Mouse (Mus musculus) kidney, embryonic 16.5 days (tissue): ENCODE data around the gene Etfa. TPM values are rescaled to one million over a fixed set of nuclear protein-coding genes. Genes with fewer than 3 reads are reported as not detected.

Experiments used
- ATAC-seq: fragments of 200-750 bp; cut with Nextera tagmentation; 2 replicates; pipeline ENCODE4 v1.8.0; 2017; ENCODE audit warnings: moderate TSS enrichment; ENCODE audit not compliant: low FRiP score, low TSS enrichment
- H3K27ac ChIP-seq: fragments of 300-500 bp; sonication (generic); 2 replicates; pipeline ENCODE4 v1.5.1; 2014; ENCODE audit warnings: low read length
- H3K27me3 ChIP-seq: fragments of 300-500 bp; sonication (generic); 2 replicates; pipeline ENCODE4 v1.6.1; 2014; ENCODE audit warnings: low read length, control low read depth, mixed read lengths; ENCODE audit not compliant: insufficient read depth
- H3K36me3 ChIP-seq: fragments of 300-500 bp; sonication (generic); 2 replicates; pipeline ENCODE4 v1.6.1; 2014; ENCODE audit warnings: low read length, control low read depth, mixed read lengths; ENCODE audit not compliant: insufficient read depth
- H3K4me1 ChIP-seq: fragments of 300-500 bp; sonication (generic); 2 replicates; pipeline ENCODE4 v1.6.1; 2014; ENCODE audit warnings: low read length, control low read depth, mixed read lengths; ENCODE audit not compliant: insufficient read depth
- H3K4me2 ChIP-seq: fragments of 300-500 bp; sonication (generic); replicated peaks from 2 replicates; pipeline ENCODE4 v1.6.1; 2014; ENCODE audit warnings: low read depth, low read length
- H3K4me3 ChIP-seq: fragments of 300-500 bp; sonication (generic); 2 replicates; pipeline ENCODE4 v1.5.1; 2014; ENCODE audit warnings: mild to moderate bottlenecking, low read length
- H3K9ac ChIP-seq: fragments of 300-500 bp; sonication (generic); replicated peaks from 2 replicates; pipeline ENCODE4 v1.6.1; 2014; ENCODE audit warnings: low read length
- H3K9me3 ChIP-seq: fragments of 300-500 bp; sonication (generic); 2 replicates; pipeline ENCODE4 v1.6.1; 2016; ENCODE audit warnings: low read length, control low read depth
- WGBS: fragments of 180-500 bp; shearing (Covaris S2); extraction: QIAGEN DNeasy Blood & Tissue Kit; methylation state at CpG from one replicate; pipeline ENCODE4 v1.1.7; 2014; 5-methylcytosine and 5-hydroxymethylcytosine counted together
- polyA plus RNA-seq: library from polyadenylated mRNA; unstranded; fragments of >200 nt; fragmentation: Nextera tagmentation; extraction: Ambion mirVana; gene quantifications from 2 replicates; pipeline ENCODE4 v1.2.1, GENCODE M21; 2015

Etfa gene
- polyA plus RNA-seq, 1 experiment from 2014 or later = 242 TPM

DNA sequence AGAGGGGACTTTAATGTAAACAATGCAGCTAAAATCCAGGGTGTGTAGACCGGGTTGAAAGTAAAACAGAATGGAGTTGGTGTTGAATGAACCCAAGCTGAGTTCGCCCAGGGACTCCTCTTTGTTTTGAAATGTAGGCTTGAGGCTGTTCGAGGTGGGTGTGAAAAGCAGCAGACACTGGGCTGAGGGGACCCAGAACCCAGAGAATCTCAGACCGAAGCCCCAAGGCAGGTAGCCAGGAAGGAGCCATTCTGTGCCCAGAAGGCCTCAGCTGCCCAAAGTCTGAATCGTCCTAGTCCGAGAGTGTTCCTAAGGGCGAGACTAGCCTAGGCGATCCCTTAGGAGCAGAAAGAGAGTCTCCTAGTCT lies 31.3 kb upstream of the Etfa start:
- Histone ChIP-seq H3K4me1 (peaks cover 42% of the 10 kb centered on the region), H3K27ac (no peak overlapping the region), H3K4me3 (no peak overlapping the region; the same call in 1 of the 2 replicates), H3K9ac (no peak overlapping the region), H3K27me3 (peaks cover 96% of the 10 kb centered on the region), H3K36me3 (no peaks in the 10 kb centered on the region), H3K9me3 (no peaks in the 10 kb centered on the region), H3K4me2 (no peak overlapping the region)
- 12% methylated on average over 8 of the region's 8 CpGs for WGBS
- ATAC-seq = no peak

GRCm38 (mm10) chr9:55542366-55543325 lies 30.6 kb upstream of the Etfa start:
- 2% methylated on average over 57 of the region's 59 CpGs for WGBS
- H3K4me1 ChIP-seq = peaks cover 42% of the 10 kb centered on the region
- ATAC-seq = no peak

GRCm38 (mm10) chr9:55541681-55542365 lies 29.8 kb upstream of the Etfa start:
- WGBS = under 1% methylated on average over 56 of the region's 59 CpGs
- H3K36me3 ChIP-seq = no peaks in the 10 kb centered on the region
- H3K9ac ChIP-seq = no peak overlapping the region
- H3K27ac ChIP-seq = no peak overlapping the region
- H3K4me1 ChIP-seq = peaks cover 42% of the 10 kb centered on the region
- no peaks in the 10 kb centered on the region for H3K9me3 ChIP-seq
- peak overlapping the region; percentile 19 for H3K4me3 ChIP-seq
- no peak for ATAC-seq
- peaks cover 95% of the 10 kb centered on the region for H3K27me3 ChIP-seq
- H3K4me2 ChIP-seq = peak overlapping the region; percentile 62

More at GRCm38 (mm10) chr9:55542366-55543325, 30.6 kb upstream of the Etfa start:
- Histone ChIP-seq H3K4me2 (peak overlapping the region; percentile 62), H3K9ac (no peak overlapping the region), H3K9me3 (no peaks in the 10 kb centered on the region), H3K27me3 (peaks cover 95% of the 10 kb centered on the region), H3K4me3 (peak overlapping the region; percentile 19), H3K36me3 (no peaks in the 10 kb centered on the region), H3K27ac (no peak overlapping the region)

DNA sequence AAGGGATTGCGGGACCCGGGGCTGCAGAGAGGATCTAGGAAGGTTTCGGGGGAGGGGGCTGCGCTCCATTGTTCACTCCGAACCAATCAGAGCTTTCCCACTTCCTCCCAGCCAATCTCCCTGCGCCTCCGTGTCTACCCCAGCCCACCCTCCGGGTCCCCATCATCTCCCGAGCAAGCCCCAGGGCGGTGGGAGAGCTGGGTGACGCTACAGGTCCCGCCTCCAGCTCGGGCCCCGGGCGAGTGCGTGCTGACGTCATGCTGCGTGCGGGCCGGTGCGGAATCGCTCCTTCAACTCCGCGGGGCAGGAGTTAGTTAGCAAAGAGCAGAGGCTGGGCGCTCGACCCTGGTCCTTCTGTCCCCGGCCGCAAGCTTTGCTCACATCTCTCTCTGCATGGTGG lies 28.8 kb upstream of the Etfa start:
- no peak overlapping the region for H3K27ac ChIP-seq
- H3K9me3 ChIP-seq = no peaks in the 10 kb centered on the region
- peaks cover 95% of the 10 kb centered on the region for H3K27me3 ChIP-seq
- peak overlapping the region; percentile 62 for H3K4me2 ChIP-seq
- no peaks in the 10 kb centered on the region for H3K36me3 ChIP-seq
- H3K4me1 ChIP-seq = peaks cover 34% of the 10 kb centered on the region
- ATAC-seq = peak; percentile 75
- no peak overlapping the region for H3K9ac ChIP-seq
- WGBS = 0% methylated on average over 27 of the region's 28 CpGs
- H3K4me3 ChIP-seq = peak overlapping the region; percentile 50

DNA sequence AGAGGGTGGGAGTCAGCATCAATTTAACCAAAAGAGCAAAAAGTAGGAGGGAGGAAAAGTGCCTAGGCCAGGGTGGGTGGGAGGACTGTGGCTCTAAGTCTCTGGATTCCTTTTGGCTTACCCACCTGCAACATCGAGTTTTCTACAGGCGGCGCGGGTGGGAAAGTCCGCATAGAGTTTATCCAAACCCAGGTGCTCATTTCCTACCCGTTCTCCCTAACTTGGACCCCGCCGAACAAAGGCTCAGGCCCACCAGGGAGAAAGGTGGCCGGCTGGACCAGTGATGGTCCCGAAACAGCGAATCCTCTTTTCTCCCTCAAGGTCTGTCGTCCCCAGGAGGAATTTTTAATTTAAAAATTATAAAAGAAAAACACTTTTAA lies 28.3 kb upstream of the Etfa start:
- Histone ChIP-seq H3K9ac (no peak overlapping the region), H3K9me3 (no peaks in the 10 kb centered on the region), H3K27ac (no peak overlapping the region), H3K27me3 (peaks cover 92% of the 10 kb centered on the region), H3K4me1 (peaks cover 30% of the 10 kb centered on the region), H3K4me2 (peak overlapping the region; percentile 62), H3K4me3 (peak overlapping the region; percentile 50), H3K36me3 (no peaks in the 10 kb centered on the region)
- under 1% methylated on average over 12 of the region's 12 CpGs for WGBS
- no peak for ATAC-seq

DNA sequence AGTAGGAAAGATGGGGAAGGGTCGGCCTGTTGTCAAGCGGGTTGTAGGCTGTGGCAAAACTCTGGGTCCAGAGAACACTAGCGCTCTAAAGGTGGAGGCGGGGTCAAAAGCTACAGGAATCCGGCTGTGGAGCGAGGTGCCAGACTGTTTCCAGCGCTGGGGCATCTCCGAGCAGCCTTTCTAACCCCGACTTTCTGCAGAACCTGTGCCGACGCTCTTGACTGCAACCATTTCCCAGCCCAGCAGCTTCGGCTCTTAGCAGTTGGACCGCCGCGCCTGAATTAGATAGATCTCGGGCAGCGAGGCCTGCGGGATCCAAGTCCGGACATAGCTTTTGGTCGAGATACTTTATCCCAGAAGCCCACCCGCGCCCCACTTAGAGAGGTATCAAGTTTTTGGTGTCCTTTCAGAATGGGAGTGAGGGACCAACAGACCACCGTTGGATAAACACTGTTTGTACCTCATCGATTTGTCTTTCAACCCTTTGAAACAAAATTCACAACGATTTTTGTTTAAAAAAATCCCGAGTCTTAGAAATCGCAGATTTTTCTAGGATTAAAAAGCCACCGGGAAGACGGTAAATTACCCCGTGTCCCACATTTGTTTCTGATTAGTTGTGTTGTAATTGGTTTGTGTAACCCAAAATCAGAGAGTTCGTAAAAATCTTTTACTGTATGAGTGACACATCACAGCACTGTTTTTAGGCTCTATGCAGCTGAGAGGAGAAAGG lies 27.8 kb upstream of the Etfa start:
- Histone ChIP-seq H3K4me2 (0 out of 2 replicates have a peak overlapping the region, but pooled peaks have one; percentile 6), H3K36me3 (no peaks in the 10 kb centered on the region), H3K4me1 (peaks cover 24% of the 10 kb centered on the region; the same call in 1 of the 2 replicates), H3K4me3 (0 out of 2 replicates have a peak overlapping the region, but pooled peaks have one; percentile 2), H3K9me3 (no peaks in the 10 kb centered on the region), H3K27ac (no peak overlapping the region), H3K27me3 (peaks cover 87% of the 10 kb centered on the region), H3K9ac (no peak overlapping the region)
- ATAC-seq = no peak
- WGBS = 2% methylated on average over 31 of the region's 31 CpGs

GRCm38 (mm10) chr9:55539006-55539405 lies 27.0 kb upstream of the Etfa start:
- no peak overlapping the region for H3K4me3 ChIP-seq
- H3K27me3 ChIP-seq = peaks cover 84% of the 10 kb centered on the region
- ATAC-seq = no peak
- H3K36me3 ChIP-seq = no peaks in the 10 kb centered on the region
- H3K9ac ChIP-seq = no peak overlapping the region
- 5% methylated on average over 1 of the region's 1 CpGs for WGBS
- H3K27ac ChIP-seq = no peak overlapping the region
- peaks cover 22% of the 10 kb centered on the region; the same call in 1 of the 2 replicates for H3K4me1 ChIP-seq
- H3K9me3 ChIP-seq = no peaks in the 10 kb centered on the region
- H3K4me2 ChIP-seq = no peak overlapping the region

DNA sequence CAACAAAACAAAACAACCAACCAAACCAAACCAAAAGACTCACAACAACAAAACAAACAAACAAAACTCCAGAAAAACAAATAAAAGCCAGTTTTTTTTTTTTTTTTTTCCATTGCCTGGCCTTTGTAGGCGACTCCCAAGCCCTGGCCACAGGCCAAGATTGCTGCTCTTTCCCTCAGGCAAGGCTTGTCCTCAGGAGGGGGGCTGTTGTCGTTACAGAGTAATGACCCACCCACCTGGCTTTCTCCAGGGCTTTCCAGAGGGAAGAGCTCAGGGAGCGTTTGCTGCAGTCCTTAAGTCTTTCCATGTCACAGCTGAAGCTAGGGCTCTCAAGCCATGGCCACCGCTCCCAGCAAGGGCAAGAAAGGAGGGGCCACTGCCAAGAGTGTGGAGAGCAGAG lies 26.3 kb upstream of the Etfa start, which contains the start of gene Isl2:
Isl2 (plus strand) TSS at position 296 of the 400 bp plus-strand sequence.
- no peak within 1 kb of the TSS for H3K27ac ChIP-seq
- H3K9ac ChIP-seq = no peak within 1 kb of the TSS
- no peak within 1 kb of the TSS for H3K4me3 ChIP-seq
- H3K9me3 ChIP-seq = no peaks in the 10 kb centered on the region
- no peak for ATAC-seq
- H3K4me2 ChIP-seq = no peak within 1 kb of the TSS
- H3K4me1 ChIP-seq = peaks cover 22% of the 10 kb centered on the region; the same call in 1 of the 2 replicates
- no peaks in the 10 kb centered on the region for H3K36me3 ChIP-seq
- H3K27me3 ChIP-seq = peaks cover 78% of the 10 kb centered on the region
- WGBS = 6% methylated on average over 4 of the region's 4 CpGs

DNA sequence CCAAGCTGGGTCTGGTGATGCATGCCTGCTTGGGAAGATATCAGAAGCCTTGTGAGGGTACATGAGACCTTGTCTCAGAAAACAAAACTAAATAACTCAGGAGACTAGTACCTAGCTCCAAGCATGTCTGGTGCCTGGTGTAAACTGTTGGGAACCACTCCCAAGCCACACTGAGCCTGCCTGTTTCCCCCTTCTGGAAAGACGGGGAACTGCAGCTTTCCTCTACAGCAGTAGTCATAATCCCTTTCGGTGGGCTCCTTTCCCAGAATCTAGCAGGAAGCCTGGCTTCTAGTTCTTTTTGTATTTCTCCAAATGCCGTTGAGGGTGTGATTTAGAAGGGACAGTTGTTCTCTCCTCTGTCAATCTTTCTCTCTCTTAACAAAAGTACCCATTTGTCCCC lies 23.9 kb upstream of the Etfa start:
- 0 out of 2 replicates have a peak, but pooled peaks cover 6% of the 10 kb centered on the region for H3K4me1 ChIP-seq
- 22% methylated on average over 3 of the region's 3 CpGs for WGBS
- H3K9me3 ChIP-seq = no peaks in the 10 kb centered on the region
- no peak overlapping the region for H3K27ac ChIP-seq
- peaks cover 62% of the 10 kb centered on the region for H3K27me3 ChIP-seq
- no peak overlapping the region for H3K4me3 ChIP-seq
- H3K4me2 ChIP-seq = no peak overlapping the region
- no peak for ATAC-seq
- H3K9ac ChIP-seq = no peak overlapping the region
- H3K36me3 ChIP-seq = no peaks in the 10 kb centered on the region
